Mouse (Mus musculus) brain, embryonic 18.5 days (tissue): Measurements from ENCODE around the gene Nrde2.
"Not testable (repeated sequence)": the region's sequence is repeated elsewhere in the genome, so short reads cannot be mapped to it uniquely, and the experiment has no call there.

Experiments
- DNase-seq: peaks from one replicate; pipeline ENCODE4 v3.0.0-alpha.2; 2012; ENCODE audit warnings: low read depth, low spot score

The Nrde2 gene

DNA sequence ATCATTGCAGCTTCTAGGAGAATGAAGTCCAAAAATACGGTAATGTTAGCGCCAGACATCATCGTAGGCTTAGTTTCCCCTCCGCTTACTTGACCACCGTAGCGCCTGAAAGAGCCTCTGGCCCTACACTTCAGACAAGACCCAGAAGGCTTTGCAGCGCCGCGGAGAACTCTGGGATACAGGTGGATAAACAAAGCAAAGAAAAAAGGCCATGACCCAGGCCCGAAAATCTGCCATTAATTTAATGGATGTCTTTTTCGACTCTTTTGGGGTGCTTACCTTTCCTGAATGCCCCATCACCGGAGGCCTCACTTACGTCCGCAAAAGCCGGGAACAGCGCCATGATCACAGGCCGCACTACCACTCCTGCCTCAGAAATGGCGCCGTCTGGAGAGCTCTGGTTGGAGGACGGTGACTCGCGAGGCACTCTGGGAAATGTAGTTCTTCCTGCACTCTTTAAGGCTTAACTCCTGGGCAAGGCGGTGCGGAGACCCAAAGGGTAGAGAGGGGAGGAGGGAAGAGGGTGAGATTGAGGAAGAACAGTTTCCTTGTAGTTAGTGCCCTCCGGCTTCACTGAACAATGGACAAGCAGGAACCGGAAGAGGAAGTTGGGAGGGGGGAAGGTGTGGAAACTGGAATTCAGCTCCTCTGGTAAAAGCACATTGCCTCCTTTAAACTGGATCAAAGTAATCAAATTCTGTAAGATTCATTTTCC is at the start of gene Nrde2:
Gene Nrde2 (minus strand): TSS at position 393 of the 715 bp plus-strand sequence.
- DNase-seq: peak; percentile 87

GRCm38 (mm10) chr12:100206926-100207325 is 47.5 kb upstream of the Nrde2 start:
- DNase-seq: no peak

DNA sequence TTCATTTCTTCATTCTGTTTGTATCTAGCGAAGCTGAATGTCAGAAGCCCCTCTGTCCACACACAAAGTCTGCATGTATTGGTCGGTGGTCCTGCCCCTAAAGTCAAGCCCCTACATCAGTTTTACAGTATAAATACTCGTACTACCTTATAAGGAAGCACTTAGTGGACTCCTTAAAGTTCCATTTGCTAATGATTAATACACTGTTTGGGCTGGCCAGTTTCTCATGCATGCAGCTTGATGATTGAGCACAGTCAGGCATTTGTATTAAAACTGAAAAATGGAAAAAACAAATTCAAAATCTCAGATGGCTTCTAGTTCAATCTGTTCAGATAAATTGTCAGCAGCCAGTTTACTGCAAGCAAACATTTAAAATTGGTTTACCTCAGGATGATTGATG is 47.1 kb upstream of the Nrde2 start:
- no peak for DNase-seq

- DNase-seq: no peak
These were observed 45.7 kb upstream of the Nrde2 start for GRCm38 (mm10) chr12:100205156-100205555.

DNA sequence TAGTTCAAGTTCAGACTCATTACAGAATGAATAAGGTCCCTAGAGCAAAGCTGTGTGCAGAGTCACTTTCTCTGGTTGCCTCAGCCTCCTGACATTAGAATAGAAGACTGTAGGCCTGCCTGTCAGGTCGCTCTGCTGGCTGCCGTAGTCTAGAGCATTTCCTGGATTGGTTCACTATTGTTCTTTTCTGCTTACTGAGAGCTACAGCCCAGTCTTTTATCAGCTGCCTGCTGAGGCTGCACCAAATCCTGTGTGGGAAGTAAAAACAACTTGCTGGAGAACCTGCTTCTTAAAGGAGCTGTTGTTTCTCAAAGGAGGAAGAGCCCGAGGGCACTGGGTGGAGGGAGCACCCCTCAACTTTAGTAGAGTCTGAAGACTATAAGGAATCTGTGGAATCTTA is 44.3 kb upstream of the Nrde2 start:
- no peak for DNase-seq

DNA sequence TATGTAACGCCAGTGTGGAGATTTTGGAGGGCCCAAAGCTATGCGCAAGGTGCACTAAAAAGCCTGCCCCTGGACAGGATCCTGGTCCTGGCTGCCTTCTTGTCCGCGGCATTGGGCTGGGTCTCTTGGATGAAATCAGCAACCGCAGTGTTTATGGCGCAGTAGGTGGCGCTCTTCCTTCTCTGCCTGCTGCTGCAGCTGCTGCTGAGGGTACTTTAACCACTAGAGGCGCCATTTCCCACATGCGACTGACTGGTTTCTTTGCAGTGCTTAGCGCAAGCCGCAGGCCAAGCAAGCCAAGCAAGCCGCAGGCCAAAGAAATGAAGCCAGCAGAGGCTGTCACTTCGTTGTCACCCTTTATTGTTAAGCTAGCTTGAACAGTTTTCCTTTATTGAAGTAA is 42.4 kb upstream of the Nrde2 start:
- peak; percentile 91 for DNase-seq

GRCm38 (mm10) chr12:100201363-100201711 is 41.9 kb upstream of the Nrde2 start:
- DNase-seq: no peak

DNA sequence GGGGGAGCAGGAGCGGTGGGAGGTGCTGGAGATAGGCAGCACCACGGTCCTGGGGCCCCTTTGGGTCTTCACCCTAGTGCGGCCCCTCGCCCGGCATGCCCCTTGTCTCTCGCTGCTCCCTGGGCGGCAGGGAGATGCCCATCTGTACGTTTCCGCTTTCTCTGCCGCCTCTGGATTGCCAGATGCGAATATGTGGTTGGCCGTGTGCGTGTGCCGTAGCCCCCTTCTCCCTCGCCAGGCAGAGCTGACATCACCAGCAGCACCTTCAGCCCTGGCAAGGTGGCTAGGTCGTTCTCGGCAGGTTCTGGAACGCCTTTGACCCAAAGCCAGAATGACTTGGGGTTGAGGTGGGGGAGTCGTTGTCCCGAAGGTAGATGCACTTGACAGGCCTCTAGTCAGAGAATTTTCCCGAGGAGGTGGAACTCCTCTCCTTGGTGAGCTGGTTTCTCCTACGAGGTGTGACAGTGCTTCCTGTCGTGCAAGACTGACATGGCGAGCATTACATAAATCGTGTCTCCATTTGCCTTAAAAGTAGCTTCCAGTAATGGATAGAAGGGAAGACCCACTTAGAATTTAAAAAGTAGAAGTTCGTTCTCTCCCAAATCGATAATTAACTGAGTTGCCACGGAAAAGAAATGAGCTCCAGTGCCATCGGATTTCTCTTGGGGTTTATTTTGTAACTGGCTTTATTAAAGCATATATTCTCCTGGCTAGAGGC is 41.4 kb upstream of the Nrde2 start:
- DNase-seq: no peak

DNA sequence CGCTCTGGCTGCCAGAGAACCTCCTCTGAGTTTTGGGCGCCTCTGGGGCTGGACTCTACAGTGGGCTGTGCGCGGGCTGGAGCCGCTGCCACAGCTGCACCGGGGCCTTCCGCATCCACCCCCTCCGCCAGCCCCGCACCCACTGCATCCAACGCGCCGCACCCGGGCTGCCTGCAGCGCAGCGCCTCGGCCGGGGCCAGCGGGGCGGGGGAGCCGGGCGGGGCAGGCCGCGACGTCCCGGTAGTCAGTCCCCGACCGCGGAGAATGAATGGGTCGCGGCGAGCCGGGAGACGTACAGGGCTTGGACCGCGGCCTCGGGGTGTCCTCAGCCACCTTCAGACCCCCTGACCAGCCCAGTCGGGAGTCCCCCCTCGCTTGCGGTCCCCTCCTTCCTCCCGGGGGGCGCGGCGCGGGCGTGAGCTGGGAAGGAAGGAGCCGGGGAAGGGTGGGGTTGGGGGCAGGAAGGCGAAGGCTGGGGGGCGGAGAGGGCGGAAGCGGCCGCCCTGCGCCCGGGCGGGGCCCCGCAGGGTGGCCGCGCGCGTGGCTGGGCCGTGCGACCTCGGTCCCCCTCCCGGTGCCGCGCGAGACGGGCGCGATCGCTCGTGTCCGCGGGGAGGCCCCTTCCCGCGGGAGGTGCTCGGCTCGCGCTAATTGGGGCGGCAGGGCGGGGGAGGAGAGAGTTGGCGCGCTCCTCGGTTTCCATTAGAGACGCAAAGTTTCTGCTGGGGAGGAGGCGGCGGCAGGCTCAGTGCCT is 40.6 kb upstream of the Nrde2 start:
- no peak for DNase-seq

DNA sequence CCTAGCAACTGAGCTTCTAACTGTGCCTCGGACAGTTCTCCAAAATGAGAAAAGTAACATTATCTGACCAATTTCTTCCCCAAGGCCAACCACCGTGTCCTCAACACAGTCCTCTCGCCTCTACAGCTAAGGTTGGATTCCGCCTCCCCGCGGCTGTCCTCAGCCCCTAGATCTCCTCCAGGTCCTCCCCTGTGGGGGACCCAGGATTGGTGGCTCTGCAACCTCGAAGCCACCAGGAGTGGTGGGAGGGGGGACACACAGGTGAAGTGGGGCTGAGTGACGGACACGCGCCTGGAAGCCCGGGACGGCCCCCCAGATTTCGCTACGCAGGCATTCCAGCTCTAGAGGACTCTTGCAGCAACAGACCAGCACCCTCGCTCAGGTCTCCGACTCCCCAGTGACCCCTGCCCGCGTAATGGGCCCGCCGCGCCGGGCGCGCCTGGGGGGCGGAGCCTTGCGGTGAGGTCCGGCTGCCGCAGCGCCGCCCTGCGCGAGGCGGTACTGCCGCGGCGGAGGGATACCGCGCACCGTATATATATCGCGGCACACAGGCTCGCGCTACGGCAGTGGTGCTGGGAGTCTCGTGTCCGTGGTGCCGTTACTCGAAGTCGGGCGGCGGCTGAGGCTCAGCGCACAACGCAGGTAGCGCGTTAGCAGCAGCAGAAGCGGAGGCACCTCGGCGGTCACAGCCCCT is 39.7 kb upstream of the Nrde2 start, which contains the start of gene Calm1:
Gene Calm1 (plus strand): TSS at position 469 of the 694 bp plus-strand sequence.
- DNase-seq: peak; percentile 86

DNA sequence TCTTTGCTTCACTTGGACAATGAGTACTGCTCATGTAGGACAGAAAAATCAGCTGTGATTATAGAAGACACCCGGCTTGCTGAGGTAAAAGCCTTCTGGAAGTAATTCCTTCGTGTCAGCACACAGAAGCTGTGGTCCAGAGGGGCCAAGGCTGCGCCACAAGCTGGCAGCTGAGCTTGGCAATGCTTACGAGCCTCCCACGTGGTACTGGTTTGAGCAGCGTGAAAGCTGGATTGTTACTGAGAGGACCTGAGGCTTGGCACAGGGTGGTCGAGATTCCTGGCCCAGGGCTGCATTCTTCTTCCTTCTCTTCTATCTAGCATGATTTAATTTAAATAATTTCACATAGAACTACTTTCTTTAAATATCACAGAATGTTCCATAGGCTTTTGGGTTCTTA is 37.3 kb upstream of the Nrde2 start:
- DNase-seq: no peak

- DNase-seq: no peak
These were observed 34.7 kb upstream of the Nrde2 start for GRCm38 (mm10) chr12:100194181-100194580.

DNA sequence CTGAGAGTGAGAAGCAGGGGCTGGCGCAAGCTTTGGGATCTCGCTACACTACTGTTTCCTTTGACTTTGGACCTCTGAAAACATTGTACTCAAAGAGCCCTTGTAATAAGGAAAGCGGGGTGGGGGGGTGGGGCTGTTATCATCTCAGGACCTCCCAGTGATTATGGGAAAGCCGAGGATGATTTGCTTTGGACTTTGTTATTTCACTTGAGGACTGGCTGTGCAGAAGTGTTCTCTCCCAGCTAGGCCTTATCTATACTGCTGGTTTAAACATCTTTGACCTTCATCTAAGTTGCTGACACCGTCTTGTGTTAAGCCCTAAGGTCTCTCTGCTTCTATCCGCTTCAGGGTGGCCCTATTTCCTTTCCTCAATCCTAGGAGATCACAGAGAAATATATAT is 31.3 kb upstream of the Nrde2 start:
- no peak for DNase-seq

GRCm38 (mm10) chr12:100187756-100188430 is 28.4 kb upstream of the Nrde2 start:
- no peak for DNase-seq

DNA sequence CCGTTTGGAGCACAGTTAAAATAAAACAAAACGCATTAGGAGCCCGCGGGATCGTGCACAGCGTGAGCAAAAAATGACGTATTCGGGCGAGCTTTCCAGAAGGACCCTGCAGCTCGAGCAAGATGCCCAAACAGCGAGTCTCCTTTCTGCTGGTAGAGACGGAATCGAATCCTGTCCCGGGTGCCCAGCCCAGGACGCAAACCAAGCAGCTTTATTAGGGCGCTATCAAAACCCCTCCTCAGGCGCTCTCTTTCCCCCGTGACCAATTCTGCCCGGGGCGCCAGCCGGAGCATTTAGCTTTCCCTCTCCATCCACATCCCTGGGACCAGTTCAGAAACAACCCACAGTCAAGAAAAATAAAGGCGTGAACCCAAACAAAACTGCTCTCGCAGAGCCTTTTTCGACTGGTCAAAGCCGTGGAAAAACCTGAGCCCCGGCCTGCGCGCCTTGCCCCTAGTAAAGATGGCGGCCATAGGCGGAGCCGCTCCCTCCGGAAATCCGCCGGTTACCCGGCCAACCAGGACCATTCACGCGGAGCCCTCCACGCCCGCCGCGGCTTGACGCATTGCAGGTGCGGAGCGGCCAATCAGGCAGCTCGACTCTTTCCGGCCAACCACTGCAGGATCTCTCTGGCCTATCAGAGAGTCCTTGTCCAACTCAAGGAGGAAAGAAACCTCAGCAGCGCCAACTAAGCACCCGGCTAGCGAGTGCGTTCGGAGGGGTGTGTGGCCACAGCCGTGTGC is 27.7 kb upstream of the Nrde2 start:
- peak; percentile 99 for DNase-seq

GRCm38 (mm10) chr12:100186376-100186775 is 26.9 kb upstream of the Nrde2 start:
- no peak for DNase-seq

GRCm38 (mm10) chr12:100185897-100186296 is 26.4 kb upstream of the Nrde2 start:
- DNase-seq: no peak

DNA sequence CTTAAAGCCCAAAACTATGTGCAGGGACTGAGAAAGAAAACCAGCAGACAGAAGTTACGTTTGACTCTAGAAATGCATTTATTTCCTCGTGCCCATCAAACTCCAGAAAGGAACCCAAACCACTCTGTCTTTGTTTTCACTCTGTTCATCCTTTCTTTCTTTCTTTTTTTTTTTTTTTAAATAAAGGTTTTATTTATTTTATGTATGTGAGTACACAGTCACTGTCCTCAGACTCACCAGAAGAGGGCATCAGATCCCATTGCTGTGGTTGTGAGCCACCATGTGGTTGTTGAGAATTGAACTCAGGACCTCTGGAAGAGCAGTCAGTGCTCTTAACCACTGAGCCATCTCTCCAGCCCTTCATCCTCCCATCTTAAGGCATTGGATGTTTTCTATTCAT is 25.5 kb upstream of the Nrde2 start:
- DNase-seq: not testable (repeated sequence)

DNA sequence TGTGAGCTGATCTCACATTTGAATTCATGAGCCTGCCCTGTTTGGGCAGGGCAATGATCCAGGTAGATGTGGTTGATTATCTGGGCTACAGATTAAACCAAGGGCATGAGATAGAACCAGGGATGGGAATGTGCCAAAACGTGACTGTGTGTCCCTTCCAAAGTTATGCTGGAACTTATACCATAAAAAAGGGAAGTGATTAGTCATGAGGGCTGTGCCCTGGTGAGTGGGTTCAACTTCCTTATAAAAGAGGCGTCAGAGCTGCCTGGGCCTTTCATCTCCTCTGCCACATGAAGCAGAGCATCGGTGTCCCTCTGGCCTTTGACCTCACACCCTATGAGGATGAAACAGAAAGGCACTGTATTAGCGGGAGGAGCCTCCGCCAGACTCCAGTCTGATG is 24.5 kb upstream of the Nrde2 start:
- DNase-seq: no peak

- no peak for DNase-seq
These were observed 23.2 kb upstream of the Nrde2 start for GRCm38 (mm10) chr12:100182676-100183075.

- DNase-seq: no peak
These were observed 21.3 kb upstream of the Nrde2 start for GRCm38 (mm10) chr12:100180802-100181201.
